Mouse (Mus musculus) frontal cortex, adult (tissue): ENCODE measurements around the gene Hmg20b.

Experiments
- ATAC-seq: cut with Nextera tagmentation; 2 replicates; pipeline ENCODE4 v1.9.2; 2017; ENCODE audit warnings: mild to moderate bottlenecking, moderate library complexity, mixed read lengths; ENCODE audit not compliant: low TSS enrichment

Hmg20b gene

DNA sequence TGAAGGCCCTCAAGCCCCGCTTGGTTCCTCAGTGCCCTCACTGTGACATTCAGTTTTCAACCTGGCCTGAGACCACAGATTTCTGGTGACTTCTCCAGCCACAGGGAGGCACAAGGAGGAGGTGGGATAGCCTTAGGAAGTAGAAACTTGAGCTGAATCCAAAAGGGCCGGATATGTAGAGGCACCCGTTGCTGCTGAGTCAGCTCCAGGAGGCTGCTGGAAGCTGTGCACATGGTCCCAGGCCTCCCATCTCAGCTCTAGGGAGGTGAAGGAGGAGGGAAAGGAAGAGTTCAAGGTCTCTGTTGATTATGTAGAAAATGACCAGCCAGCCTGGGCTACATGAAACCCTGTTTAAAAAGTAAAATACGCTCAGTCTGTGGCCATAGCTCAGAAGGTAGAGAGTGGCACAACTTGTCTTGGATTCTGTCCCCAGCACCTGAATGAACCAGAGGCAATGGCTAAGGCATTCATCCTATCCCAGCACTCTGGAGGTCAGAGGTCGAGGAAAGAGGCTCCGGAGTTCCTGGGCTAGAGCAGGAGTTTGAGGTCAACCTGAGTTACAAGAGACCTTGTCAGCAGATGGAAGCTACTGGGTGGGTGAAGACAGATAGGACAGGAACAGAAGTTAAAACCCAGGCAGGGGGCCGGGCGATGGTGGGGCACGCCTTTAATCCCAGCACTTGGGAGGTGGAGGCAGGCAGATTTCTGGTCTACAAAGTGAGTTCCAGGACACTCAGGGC is 4.6 kb upstream of the Hmg20b start:
- no peak for ATAC-seq

- ATAC-seq: no peak
Observed at GRCm38 (mm10) chr10:81351678-81352291, 1.5 kb upstream of the Hmg20b start.

- no peak for ATAC-seq
Observed at GRCm38 (mm10) chr10:81349961-81350350, 324 bp downstream of the Hmg20b start.

DNA sequence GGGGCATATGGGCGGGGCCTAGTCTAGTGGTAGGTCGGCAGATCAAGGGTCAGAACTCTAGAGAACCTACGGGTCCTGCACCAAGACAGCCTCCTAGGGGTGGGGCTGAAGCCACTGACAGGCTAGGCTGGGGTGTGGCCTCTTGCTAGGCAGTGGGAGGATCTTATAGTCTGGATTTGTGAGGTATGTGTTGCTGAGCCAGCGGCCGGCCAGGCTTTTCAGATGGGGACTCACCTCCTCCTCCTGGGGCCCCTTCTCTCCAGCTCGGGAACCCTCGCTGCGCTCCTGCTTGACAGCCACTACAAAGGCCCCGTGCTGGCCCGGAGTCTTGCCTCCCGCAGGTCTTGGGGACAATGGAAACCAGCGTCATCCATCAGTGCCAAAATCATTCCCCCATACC is 1.1 kb downstream of the Hmg20b start:
- ATAC-seq: no peak

GRCm38 (mm10) chr10:81346453-81347067 is 3.7 kb downstream of the Hmg20b start:
- ATAC-seq: peak; percentile 38

- ATAC-seq: no peak
Observed at GRCm38 (mm10) chr10:81345162-81345534, 5.1 kb downstream of the Hmg20b start.

DNA sequence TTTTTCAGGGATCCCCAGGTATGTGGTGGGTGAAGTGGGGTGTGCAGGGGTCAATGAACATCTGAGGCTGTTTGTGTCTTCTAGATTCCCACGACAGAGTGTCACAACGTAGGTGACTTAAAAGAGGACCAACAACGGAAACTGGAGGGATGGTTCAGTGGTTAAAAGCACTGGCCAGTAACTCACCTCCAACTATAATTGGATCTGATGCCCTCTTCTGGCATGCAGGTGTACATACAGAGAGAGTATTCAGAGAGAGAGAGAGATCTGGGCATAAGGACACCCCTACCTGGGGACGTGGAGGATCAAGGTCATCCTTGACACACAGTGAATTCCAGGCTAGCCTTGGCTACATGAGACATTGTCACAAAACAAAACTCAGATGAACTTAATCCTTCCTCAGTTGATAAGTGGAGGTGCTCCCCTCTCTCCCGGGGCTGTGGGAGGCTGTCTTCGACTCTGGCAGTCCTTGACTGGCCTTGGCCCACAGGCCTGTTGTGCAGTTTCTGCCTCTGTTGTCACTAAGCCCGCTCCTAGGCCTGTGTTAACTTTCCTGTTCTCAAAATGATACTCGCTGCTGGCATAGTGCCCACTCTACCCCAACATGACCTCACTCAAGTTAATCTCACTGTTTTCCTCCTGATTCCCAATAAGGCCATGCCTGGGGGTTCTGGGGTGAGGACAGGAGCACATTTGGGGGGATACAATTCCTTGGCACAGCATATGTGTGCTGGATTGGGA is 5.7 kb downstream of the Hmg20b start:
- ATAC-seq: no peak

DNA sequence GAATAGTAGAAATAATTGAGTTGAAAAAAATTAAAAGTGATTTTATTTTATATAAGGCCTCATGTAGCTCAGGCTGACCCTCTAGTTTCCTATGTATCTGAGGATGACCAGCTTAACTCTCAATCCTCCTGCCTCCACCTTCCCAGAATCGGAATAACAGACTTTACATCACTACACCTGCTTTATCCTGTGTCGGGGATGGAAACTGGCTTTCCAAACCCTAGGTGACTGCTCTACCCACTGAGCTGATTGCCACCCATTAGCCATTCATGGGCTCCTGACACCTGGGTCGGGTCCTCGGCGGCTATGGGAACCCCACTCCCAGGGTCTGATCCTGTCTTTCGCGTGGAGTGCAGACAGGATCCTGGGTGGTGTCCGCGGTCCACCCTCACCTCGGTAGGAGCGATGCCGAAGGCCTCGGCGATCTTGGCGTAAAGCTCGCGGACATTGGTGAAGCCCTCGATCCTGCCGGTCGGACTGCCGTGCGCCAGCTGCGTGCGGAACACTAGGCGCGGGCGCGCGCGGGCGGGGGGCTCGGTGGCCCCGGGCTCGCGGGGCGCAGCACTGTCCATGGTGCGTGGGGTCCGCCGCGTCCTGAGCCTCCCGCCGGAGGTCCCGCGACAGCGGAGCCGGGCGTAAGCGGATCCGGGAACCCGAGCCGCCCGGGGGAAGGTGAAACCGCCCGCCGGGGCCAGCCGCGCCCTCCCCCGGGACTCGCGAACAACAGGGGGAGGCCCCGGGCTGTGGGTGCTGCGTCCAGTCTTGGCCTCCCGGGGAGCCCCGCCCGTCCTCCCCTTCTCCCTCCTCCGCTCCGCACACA is 7.4 kb downstream of the Hmg20b start, which contains the start of gene Gipc3:
Gipc3 (minus strand) TSS at position 581 of the 820 bp plus-strand sequence.
- ATAC-seq: no peak

- no peak for ATAC-seq
Observed at GRCm38 (mm10) chr10:81341333-81341949, 8.8 kb downstream of the Hmg20b start.

DNA sequence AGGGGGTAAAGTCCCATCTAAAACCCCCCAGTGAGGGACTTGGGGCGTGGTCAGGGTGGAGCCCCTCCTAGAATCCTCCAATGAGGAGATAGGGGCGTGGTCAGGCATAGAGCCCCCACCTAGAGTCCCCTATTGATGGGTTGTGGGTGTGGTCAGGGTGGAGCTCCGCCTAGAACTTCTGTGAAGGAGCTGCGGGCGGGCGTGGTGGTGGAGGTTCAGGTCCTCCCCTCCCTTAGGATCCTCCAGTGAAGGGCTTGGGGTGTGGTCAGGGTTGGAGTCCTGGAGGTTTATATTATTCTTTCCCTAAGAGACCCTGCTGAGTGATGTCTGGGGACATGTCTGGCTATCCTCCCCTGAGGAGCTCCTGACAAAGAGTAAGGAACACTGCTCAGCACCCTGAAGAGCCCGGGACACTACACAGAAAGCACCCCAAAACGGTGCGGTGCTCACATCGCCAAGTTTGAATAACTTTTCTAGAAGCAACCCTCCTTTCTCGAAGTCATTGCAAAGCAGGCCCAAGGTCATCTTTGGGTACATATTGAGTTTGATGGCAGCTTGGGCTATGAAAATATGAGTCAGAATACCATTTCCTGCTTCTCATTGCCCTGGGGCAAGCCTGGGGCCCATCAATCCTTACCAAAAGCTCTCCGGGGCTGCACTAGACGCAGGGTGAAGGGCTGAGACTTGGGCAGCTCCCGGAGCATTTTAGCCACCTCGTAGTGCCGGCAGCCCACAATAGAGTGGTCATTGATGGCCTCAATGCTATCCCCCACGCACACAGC is 9.5 kb downstream of the Hmg20b start:
- no peak for ATAC-seq

DNA sequence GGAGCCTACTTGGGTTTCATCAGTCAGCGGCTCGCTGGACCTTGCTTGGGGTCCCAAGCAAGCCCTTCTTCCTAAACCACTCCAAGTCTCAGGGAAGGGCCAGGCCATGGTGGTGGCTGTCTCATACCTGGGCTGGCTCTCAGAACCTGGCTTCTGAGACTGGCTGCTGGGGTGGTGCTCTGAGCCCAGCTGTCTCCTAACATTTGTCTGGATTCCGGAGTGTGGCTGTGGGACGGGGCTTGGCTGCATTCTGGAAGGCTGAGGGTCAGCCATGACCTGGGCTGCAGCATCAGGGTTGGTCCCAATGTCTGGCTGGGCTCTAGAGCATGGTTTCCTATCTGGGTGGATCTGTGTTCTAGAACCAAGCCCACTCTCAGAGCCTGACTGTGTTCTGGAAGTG is 13.7 kb downstream of the Hmg20b start:
- ATAC-seq: no peak

GRCm38 (mm10) chr10:81335393-81336340 is 14.6 kb downstream of the Hmg20b start:
- no peak for ATAC-seq

DNA sequence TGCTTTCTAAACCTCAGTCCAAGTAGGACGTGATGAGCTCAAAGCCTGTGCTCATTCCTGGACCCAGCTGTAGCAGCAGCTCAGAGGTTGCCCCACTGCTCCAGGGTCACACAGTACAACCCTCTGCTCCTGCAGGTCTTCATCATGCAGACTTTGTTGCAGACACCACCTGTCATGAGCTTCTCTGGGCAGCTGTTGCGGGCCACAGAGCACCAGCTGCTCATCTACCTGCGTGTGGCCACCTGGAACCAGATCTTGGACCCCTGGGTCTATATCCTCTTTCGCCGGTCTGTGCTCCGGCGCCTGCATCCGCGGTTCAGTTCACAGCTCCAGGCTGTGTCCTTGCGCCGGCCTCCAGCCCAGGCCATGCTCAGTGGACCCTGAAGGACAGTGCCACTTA is 16.0 kb downstream of the Hmg20b start:
- no peak for ATAC-seq

DNA sequence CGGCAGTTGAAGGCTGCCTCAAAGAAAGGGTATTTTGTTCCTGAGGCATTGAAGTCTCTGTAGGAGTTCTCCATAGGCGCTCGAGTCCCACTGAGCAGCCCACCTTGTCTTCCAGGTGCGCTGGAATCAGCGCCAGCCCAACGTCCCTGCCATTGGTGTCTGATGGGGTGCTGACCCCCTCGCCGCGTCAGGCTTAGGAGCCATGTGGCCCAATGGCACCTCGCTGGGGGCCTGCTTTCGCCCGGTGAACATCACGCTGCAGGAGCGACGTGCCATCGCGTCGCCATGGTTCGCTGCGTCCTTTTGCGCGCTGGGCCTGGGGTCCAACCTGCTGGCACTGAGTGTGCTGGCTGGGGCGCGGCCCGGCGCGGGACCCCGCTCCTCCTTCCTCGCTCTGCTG is 18.0 kb downstream of the Hmg20b start:
- no peak for ATAC-seq

- ATAC-seq: no peak
Observed at GRCm38 (mm10) chr10:81330007-81330406, 20.3 kb downstream of the Hmg20b start.

DNA sequence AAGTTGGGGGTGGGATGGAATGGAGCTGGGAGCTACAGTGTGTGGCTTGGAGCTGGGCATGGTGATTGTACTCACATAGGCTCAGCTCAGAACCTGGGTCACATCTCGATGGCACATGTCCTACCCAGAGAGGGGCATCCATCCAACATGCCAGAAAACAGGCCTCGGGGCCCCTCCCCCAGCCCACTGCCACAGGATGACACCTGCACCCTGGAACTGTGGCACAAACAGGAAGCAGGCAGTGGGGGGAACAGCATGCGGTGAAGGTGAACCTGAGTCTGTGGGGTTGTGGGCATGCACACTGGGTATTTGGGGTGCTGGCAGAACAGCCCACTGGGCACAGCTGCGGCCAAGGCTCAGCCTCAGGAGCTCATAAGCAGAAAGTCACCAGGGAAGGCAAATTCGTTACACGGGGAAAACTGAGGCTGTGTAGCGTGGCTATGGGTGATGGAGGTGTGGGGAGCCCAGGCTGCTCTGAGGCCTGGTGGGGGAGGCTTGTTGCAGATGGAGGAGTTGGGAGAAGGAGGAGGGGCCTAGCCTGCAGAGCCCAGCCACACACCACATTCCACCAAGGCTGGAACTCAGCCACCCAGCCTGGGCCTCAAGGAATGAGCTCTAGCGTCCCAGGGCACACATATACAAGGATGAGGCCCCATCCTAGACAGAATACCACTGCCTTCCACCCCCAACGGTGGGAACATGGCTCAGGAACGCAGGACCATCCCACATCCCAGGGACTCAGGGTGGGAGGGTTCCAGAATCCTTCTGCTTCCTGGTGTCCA is 20.9 kb downstream of the Hmg20b start:
- ATAC-seq: no peak

DNA sequence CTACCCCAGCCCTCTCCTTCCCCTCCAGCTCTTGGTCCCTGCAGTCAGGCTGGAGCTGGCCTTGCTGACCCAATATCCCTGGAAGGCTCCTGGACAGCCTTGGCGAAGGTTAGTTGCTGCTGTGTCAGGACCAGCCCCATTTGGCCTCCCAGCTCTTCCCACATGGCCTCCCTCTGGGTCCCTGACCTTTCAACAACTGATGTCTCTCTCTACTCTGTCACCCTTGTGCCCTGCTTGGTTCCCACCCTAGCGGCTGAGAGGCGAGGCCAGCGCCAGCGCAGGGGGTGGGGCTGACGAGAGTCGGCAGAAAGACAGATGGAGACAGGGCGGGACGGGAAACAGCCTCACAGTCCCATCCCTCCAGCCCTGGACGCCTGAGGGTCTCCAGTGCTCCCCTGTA is 21.9 kb downstream of the Hmg20b start, which contains the start of gene Tbxa2r:
Tbxa2r (plus strand) TSS at position 346 of the 400 bp plus-strand sequence.
- ATAC-seq: no peak

- ATAC-seq: no peak
Observed at GRCm38 (mm10) chr10:81327959-81328358, 22.3 kb downstream of the Hmg20b start.
